Mouse (Mus musculus) lung, postnatal 0 days (tissue): ENCODE measurements around the gene Iqsec1.

ENCODE experiments used
- CTCF ChIP-seq: IDR thresholded peaks from 2 replicates; pipeline ENCODE4 v1.5.1; 2016; ENCODE audit warnings: antibody characterized with exemption, mild to moderate bottlenecking
- EP300 ChIP-seq: IDR thresholded peaks from 2 replicates; pipeline ENCODE4 v1.6.1; 2016; ENCODE audit warnings: antibody characterized with exemption, mild to moderate bottlenecking, control low read depth

GRCm38 (mm10) chr6:90742453-90742852 lies 246.0 kb downstream of the Iqsec1 start:
- TF ChIP-seq CTCF: no peak
- TF ChIP-seq EP300: no peak
